Mouse (Mus musculus) liver, adult 2 months (tissue): Measurements from ENCODE around the gene Mxd3. TPM values are rescaled to one million over a fixed set of nuclear protein-coding genes. Genes with fewer than 3 reads are reported as not detected.

Source experiments
- DNase-seq: peaks from one replicate; pipeline ENCODE4 v3.0.0-alpha.2; 2011; ENCODE audit warnings: low read depth, low spot score; ENCODE audit errors: extremely low read depth
- H3K27ac ChIP-seq: fragments of 200-500 bp; replicated peaks from 2 replicates; pipeline ENCODE4 v1.5.1; 2012; ENCODE audit warnings: low read depth, mild to moderate bottlenecking, control low read depth, inconsistent platforms, low read length; ENCODE audit not compliant: insufficient read depth
- H3K27me3 ChIP-seq: fragments of 200-500 bp; 2 replicates; pipeline ENCODE4 v1.6.1; 2012; ENCODE audit warnings: mild to moderate bottlenecking, moderate library complexity, low read length, inconsistent platforms; ENCODE audit not compliant: control insufficient read depth, insufficient read depth
- H3K36me3 ChIP-seq: fragments of 200-500 bp; 2 replicates; pipeline ENCODE4 v1.6.1; 2012; ENCODE audit warnings: low read length, inconsistent platforms; ENCODE audit not compliant: control insufficient read depth, insufficient read depth
- H3K4me1 ChIP-seq: fragments of 200-500 bp; 2 replicates; pipeline ENCODE4 v1.6.1; 2011; ENCODE audit warnings: low read length; ENCODE audit not compliant: control insufficient read depth, insufficient read depth
- H3K4me3 ChIP-seq: fragments of 200-500 bp; 2 replicates; pipeline ENCODE4 v1.5.1; 2011; ENCODE audit warnings: low read depth, mild to moderate bottlenecking, control low read depth, low read length, moderate library complexity; ENCODE audit not compliant: insufficient read depth
- H3K79me2 ChIP-seq: fragments of 200-500 bp; 2 replicates; pipeline ENCODE4 v1.6.1; 2012; ENCODE audit warnings: inconsistent platforms, mild to moderate bottlenecking, low read length, moderate library complexity; ENCODE audit not compliant: control insufficient read depth, insufficient read depth
- H3K9ac ChIP-seq: fragments of 200-500 bp; 2 replicates; pipeline ENCODE4 v1.6.1; 2012; ENCODE audit warnings: low read depth, mild to moderate bottlenecking, control low read depth, inconsistent platforms, low read length
- CTCF ChIP-seq: fragments of 200-500 bp; IDR thresholded peaks from 2 replicates; pipeline ENCODE4 v1.5.1; 2011; ENCODE audit warnings: low read depth, low read length, control low read depth
- POLR2A ChIP-seq: fragments of 200-500 bp; IDR thresholded peaks from 2 replicates; pipeline ENCODE4 v1.6.1; 2011; ENCODE audit warnings: low read length, control low read depth; ENCODE audit not compliant: insufficient read depth; ENCODE audit errors: extremely low read depth
- WGBS: fragments of 180-500 bp; shearing (Covaris S2); methylation state at CpG from one replicate; pipeline ENCODE4 v1.1.7; 2018; 5-methylcytosine and 5-hydroxymethylcytosine counted together
- polyA plus RNA-seq: library from polyadenylated mRNA; depleted of rRNA; stranded (reverse); fragments of >200 nt; gene quantifications from 2 replicates; pipeline ENCODE4 v1.2.3, GENCODE M21; 2012; rRNA removed
- total RNA-seq: library from RNA; depleted of rRNA; stranded (reverse); fragments of >200 nt; gene quantifications from 2 replicates; pipeline ENCODE4 v1.2.3, GENCODE M21; 2014; rRNA removed

Gene Mxd3
- total and polyA plus RNA-seq, 2 experiments = 0.27 TPM; not detected in 1

DNA sequence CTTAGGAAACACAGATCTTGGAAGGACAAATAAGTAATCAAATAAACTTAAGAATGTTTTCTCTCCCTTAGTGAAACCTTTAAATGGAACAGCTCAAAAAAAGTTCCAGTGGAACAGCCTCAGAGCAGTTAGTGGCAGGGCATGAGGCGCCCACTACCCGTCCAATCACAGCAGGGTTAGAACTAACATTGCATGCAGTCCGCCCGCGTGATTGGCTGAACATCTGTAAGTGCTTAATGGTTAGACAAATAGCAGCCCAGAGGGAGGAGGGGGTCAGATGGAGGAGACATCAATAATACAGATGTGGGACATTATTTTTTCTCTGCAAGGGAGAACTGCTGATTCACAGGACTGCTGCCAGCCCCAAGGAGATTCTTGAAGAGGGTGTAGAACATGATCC is 52.4 kb downstream of the Mxd3 start:
- Histone ChIP-seq H3K9ac (no peak overlapping the region), H3K4me3 (no peak overlapping the region), H3K27me3 (no peaks in the 10 kb centered on the region), H3K36me3 (peaks cover 61% of the 10 kb centered on the region), H3K79me2 (peaks cover 7% of the 10 kb centered on the region; the same call in 1 of the 2 replicates), H3K4me1 (no peaks in the 10 kb centered on the region), H3K27ac (no peak overlapping the region)
- no peak for TF ChIP-seq CTCF
- no peak for TF ChIP-seq POLR2A
- DNase-seq = no peak
- 95% methylated on average over 5 of the region's 5 CpGs for WGBS

Other genes starting within 250 kb of the Mxd3 start
- gene Uimc1, start 229.5 kb downstream of the Mxd3 start, total RNA-seq = 10.4 and 12.0 TPM in 2 replicates
- 2.8 and 3.7 TPM in 2 replicates for gene Uimc1, start 229.5 kb downstream of the Mxd3 start, polyA plus RNA-seq
- gene Zfp346, start 224.5 kb downstream of the Mxd3 start, total RNA-seq = 4.5 and 5.6 TPM in 2 replicates
- 3.9 and 5.1 TPM in 2 replicates for gene Zfp346, start 224.5 kb downstream of the Mxd3 start, polyA plus RNA-seq
- not detected in 2 replicates for gene Gm17617, start 196.3 kb downstream of the Mxd3 start, total RNA-seq
- gene Gm17617, start 196.3 kb downstream of the Mxd3 start, polyA plus RNA-seq = not detected in 2 replicates
- gene Fgfr4, start 177.2 kb downstream of the Mxd3 start, total RNA-seq = 6.6 and 16.9 TPM in 2 replicates
- 49.9 and 52.4 TPM in 2 replicates for gene Fgfr4, start 177.2 kb downstream of the Mxd3 start, polyA plus RNA-seq
- 45.4 TPM in 2 replicates for gene Nsd1, start 120.0 kb downstream of the Mxd3 start, total RNA-seq
- 8.0 and 8.9 TPM in 2 replicates for gene Nsd1, start 120.0 kb downstream of the Mxd3 start, polyA plus RNA-seq
- gene Prelid1, start 9.3 kb downstream of the Mxd3 start, total RNA-seq = 96.3 and 115 TPM in 2 replicates
- 378 and 383 TPM in 2 replicates for gene Prelid1, start 9.3 kb downstream of the Mxd3 start, polyA plus RNA-seq
- gene Rab24, start 7.9 kb downstream of the Mxd3 start, total RNA-seq = 32.7 and 33.6 TPM in 2 replicates
- gene Rab24, start 7.9 kb downstream of the Mxd3 start, polyA plus RNA-seq = 50.2 and 56.0 TPM in 2 replicates
- 112 and 127 TPM in 2 replicates for gene Lman2, start 33.0 kb upstream of the Mxd3 start, total RNA-seq
- gene Lman2, start 33.0 kb upstream of the Mxd3 start, polyA plus RNA-seq = 136 and 143 TPM in 2 replicates
- 0.28 and 0.34 TPM in 2 replicates for gene Rgs14, start 39.9 kb upstream of the Mxd3 start, total RNA-seq
- gene Rgs14, start 39.9 kb upstream of the Mxd3 start, polyA plus RNA-seq = 0.45 and 0.70 TPM in 2 replicates
- gene Slc34a1, start 68.4 kb upstream of the Mxd3 start, total RNA-seq = 0.13 TPM in 1 of 2 replicates, not detected in the other
- gene Slc34a1, start 68.4 kb upstream of the Mxd3 start, polyA plus RNA-seq = 0.04 and 0.11 TPM in 2 replicates
- gene Pfn3, start 85.4 kb upstream of the Mxd3 start, total RNA-seq = not detected in 2 replicates
- not detected in 2 replicates for gene Pfn3, start 85.4 kb upstream of the Mxd3 start, polyA plus RNA-seq
- 391 and 453 TPM in 2 replicates for gene F12, start 97.0 kb upstream of the Mxd3 start, total RNA-seq
- 621 and 798 TPM in 2 replicates for gene F12, start 97.0 kb upstream of the Mxd3 start, polyA plus RNA-seq
- gene Grk6, start 115.2 kb upstream of the Mxd3 start, total RNA-seq = 8.8 and 13.6 TPM in 2 replicates
- 12.4 and 14.3 TPM in 2 replicates for gene Grk6, start 115.2 kb upstream of the Mxd3 start, polyA plus RNA-seq
- gene Prr7, start 134.4 kb upstream of the Mxd3 start, total RNA-seq = not detected in 2 replicates
- gene Prr7, start 134.4 kb upstream of the Mxd3 start, polyA plus RNA-seq = 0.31 and 0.44 TPM in 2 replicates
- gene Dbn1, start 158.3 kb upstream of the Mxd3 start, total RNA-seq = 0.65 and 0.81 TPM in 2 replicates
- 2.1 and 2.3 TPM in 2 replicates for gene Dbn1, start 158.3 kb upstream of the Mxd3 start, polyA plus RNA-seq
- 3.6 and 6.4 TPM in 2 replicates for gene Pdlim7, start 183.9 kb upstream of the Mxd3 start, total RNA-seq
- 6.7 and 10.2 TPM in 2 replicates for gene Pdlim7, start 183.9 kb upstream of the Mxd3 start, polyA plus RNA-seq
- 0.46 and 0.94 TPM in 2 replicates for gene Dok3, start 199.5 kb upstream of the Mxd3 start, total RNA-seq
- gene Dok3, start 199.5 kb upstream of the Mxd3 start, polyA plus RNA-seq = 2.5 and 5.2 TPM in 2 replicates
- gene Ddx41, start 206.8 kb upstream of the Mxd3 start, total RNA-seq = 30.1 and 35.4 TPM in 2 replicates
- gene Ddx41, start 206.8 kb upstream of the Mxd3 start, polyA plus RNA-seq = 38.8 and 39.9 TPM in 2 replicates
- gene Fam193b, start 241.3 kb upstream of the Mxd3 start, total RNA-seq = 11.1 and 11.7 TPM in 2 replicates
- gene Fam193b, start 241.3 kb upstream of the Mxd3 start, polyA plus RNA-seq = 39.9 and 67.8 TPM in 2 replicates
- gene Tmed9, start 243.9 kb upstream of the Mxd3 start, total RNA-seq = 45.2 and 45.5 TPM in 2 replicates
- 45.5 and 62.2 TPM in 2 replicates for gene Tmed9, start 243.9 kb upstream of the Mxd3 start, polyA plus RNA-seq